Mouse (Mus musculus) ES-Bruce4 (cell line): ENCODE data around the gene Arhgap15. TPM values are rescaled to one million over a fixed set of nuclear protein-coding genes. Genes with fewer than 3 reads are reported as not detected.

Experiments used
- H3K27ac ChIP-seq: 2 replicates; pipeline ENCODE4 v1.5.1; 2012; ENCODE audit warnings: low read length, inconsistent platforms; ENCODE audit not compliant: insufficient read depth
- H3K27me3 ChIP-seq: 2 replicates; pipeline ENCODE4 v1.6.1; 2012; ENCODE audit warnings: mild to moderate bottlenecking, low read length, inconsistent platforms; ENCODE audit not compliant: control insufficient read depth, poor library complexity, insufficient read depth, severe bottlenecking
- H3K36me3 ChIP-seq: 2 replicates; pipeline ENCODE4 v1.6.1; 2012; ENCODE audit warnings: inconsistent platforms, mild to moderate bottlenecking, low read length, moderate library complexity; ENCODE audit not compliant: control insufficient read depth, poor library complexity, insufficient read depth, severe bottlenecking
- H3K4me1 ChIP-seq: one replicate; pipeline ENCODE4 v1.8.1; 2011; ENCODE audit warnings: low read length; ENCODE audit not compliant: control insufficient read depth, insufficient read depth
- H3K4me3 ChIP-seq: 2 replicates; pipeline ENCODE4 v1.5.1; 2011; ENCODE audit warnings: low read depth, mild to moderate bottlenecking, low read length
- H3K9ac ChIP-seq: 2 replicates; pipeline ENCODE4 v1.6.1; 2012; ENCODE audit warnings: low read depth, mild to moderate bottlenecking, inconsistent platforms; ENCODE audit not compliant: poor library complexity, severe bottlenecking
- H3K9me3 ChIP-seq: replicated peaks from 2 replicates; pipeline ENCODE4 v1.6.1; 2012; ENCODE audit warnings: mild to moderate bottlenecking, low read length, inconsistent platforms; ENCODE audit not compliant: control insufficient read depth, poor library complexity, insufficient read depth, severe bottlenecking
- CTCF ChIP-seq: IDR thresholded peaks from one replicate; pipeline ENCODE4 v1.8.1; 2011; ENCODE audit warnings: low read depth, low read length
- POLR2A ChIP-seq: IDR thresholded peaks from one replicate; pipeline ENCODE4 v1.8.1; 2011; ENCODE audit warnings: low read length; ENCODE audit not compliant: insufficient read depth
- polyA plus RNA-seq: library from polyadenylated mRNA; stranded (reverse); fragments of >200 nt; gene quantifications from 2 replicates; pipeline ENCODE4 v1.2.4, GENCODE M21; 2011; ENCODE audit warnings: low read depth; ENCODE audit not compliant: missing spikeins, insufficient read depth, insufficient read length

The Arhgap15 gene
- polyA plus RNA-seq, 1 experiment, result not detected

DNA sequence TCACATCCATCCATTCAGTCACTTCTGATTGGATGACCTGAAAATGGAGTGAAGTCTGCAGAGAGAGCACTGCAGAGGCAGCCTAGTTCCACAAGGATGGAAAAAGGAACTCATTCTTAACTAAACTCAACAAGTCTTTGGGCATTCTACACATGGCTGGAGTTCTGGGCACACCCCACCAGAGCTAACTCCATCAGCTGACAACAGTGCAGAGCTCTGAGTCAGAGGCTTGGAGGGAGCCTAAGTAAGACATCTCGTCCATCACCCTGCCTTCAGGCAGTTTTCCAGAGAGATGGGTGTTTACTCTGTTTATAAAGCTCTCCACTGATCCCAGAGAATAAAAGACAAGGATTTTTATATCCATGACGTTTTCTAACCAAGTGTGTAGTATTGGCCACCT, 696.3 kb downstream of the Arhgap15 start:
- TF ChIP-seq POLR2A (no peak), CTCF (no peak)
- H3K4me1 ChIP-seq, result no peaks in the 10 kb centered on the region
- no peak overlapping the region for H3K27ac ChIP-seq
- no peak overlapping the region for H3K9ac ChIP-seq
- no peaks in the 10 kb centered on the region for H3K27me3 ChIP-seq
- peaks cover 16% of the 10 kb centered on the region; the same call in 1 of the 2 replicates for H3K9me3 ChIP-seq
- no peaks in the 10 kb centered on the region for H3K36me3 ChIP-seq
- no peak overlapping the region for H3K4me3 ChIP-seq

Other genes with a start within 250 kb of the Arhgap15 start
- 0.87 and 2.6 TPM in 2 replicates for gene Kynu, start 193.5 kb upstream of the Arhgap15 start, polyA plus RNA-seq